Mouse (Mus musculus): ENCODE measurements around the gene Taf8. TPM values are rescaled to one million over a fixed set of nuclear protein-coding genes. Genes with fewer than 3 reads are reported as not detected.

Taf8 gene
- polyA plus RNA-seq, 1 experiment from 2014 or later = 8.1 TPM

- Histone ChIP-seq H3K27me3 (ENCODE audit: insufficient read depth, low read length) (no peaks in the 10 kb centered on the region), H3K9ac (replicated peaks) (no peak overlapping the region)
Measured at GRCm38 (mm10) chr17:47484241-47484921, 17.7 kb downstream of the Taf8 start.

GRCm38 (mm10) chr17:47482401-47482800, 19.7 kb downstream of the Taf8 start:
- Histone ChIP-seq H3K9ac (replicated peaks) (no peak overlapping the region), H3K4me1 (ENCODE audit: insufficient read depth) (peaks cover 14% of the 10 kb centered on the region), H3K27me3 (ENCODE audit: insufficient read depth, low read length) (no peaks in the 10 kb centered on the region), H3K4me2 (ENCODE audit: low read depth, low read length) (no peak overlapping the region), H3K36me3 (replicated peaks; ENCODE audit: insufficient read depth, low read length) (no peaks in the 10 kb centered on the region), H3K27ac (ENCODE audit: low read depth) (no peak overlapping the region), H3K4me3 (ENCODE audit: low read depth, low read length) (no peak overlapping the region), H3K9me3 (ENCODE audit: low read length) (no peaks in the 10 kb centered on the region)
- peak; percentile 88 for DNase-seq
- WGBS (ENCODE audit: insufficient replicate concordance) = 34% methylated on average over 2 of the region's 2 CpGs
- TF ChIP-seq EP300 (IDR thresholded peaks at IDR 0.05; ENCODE audit: low read depth) (no peak), CTCF (IDR thresholded peaks at IDR 0.05; ENCODE audit: low read depth) (peak; percentile 94)
- ATAC-seq = no peak

More at GRCm38 (mm10) chr17:47484241-47484921, 17.7 kb downstream of the Taf8 start:
- DNase-seq (no peak), ATAC-seq (peak; percentile 57)
- Histone ChIP-seq H3K36me3 (replicated peaks; ENCODE audit: insufficient read depth, low read length) (peaks cover 12% of the 10 kb centered on the region), H3K4me1 (ENCODE audit: insufficient read depth) (peaks cover 17% of the 10 kb centered on the region), H3K9me3 (ENCODE audit: low read length) (no peaks in the 10 kb centered on the region), H3K4me2 (ENCODE audit: low read depth, low read length) (no peak overlapping the region), H3K4me3 (ENCODE audit: low read depth, low read length) (no peak overlapping the region), H3K27ac (ENCODE audit: low read depth) (peak overlapping the region; percentile 7)
- TF ChIP-seq CTCF (IDR thresholded peaks at IDR 0.05; ENCODE audit: low read depth) = no peak
- TF ChIP-seq EP300 (IDR thresholded peaks at IDR 0.05; ENCODE audit: low read depth) = no peak
- WGBS (ENCODE audit: insufficient replicate concordance) = 8% methylated on average over 1 of the region's 1 CpGs

GRCm38 (mm10) chr17:47479887-47480286, 22.2 kb downstream of the Taf8 start:
- H3K36me3 ChIP-seq (replicated peaks; ENCODE audit: insufficient read depth, low read length) = no peaks in the 10 kb centered on the region
- TF ChIP-seq CTCF (IDR thresholded peaks at IDR 0.05; ENCODE audit: low read depth) (no peak), EP300 (IDR thresholded peaks at IDR 0.05; ENCODE audit: low read depth) (no peak)
- H3K9me3 ChIP-seq (ENCODE audit: low read length) = no peaks in the 10 kb centered on the region
- no peak overlapping the region for H3K4me2 ChIP-seq (ENCODE audit: low read depth, low read length)
- no peak overlapping the region for H3K27ac ChIP-seq (ENCODE audit: low read depth)
- H3K4me1 ChIP-seq (ENCODE audit: insufficient read depth) = peaks cover 5% of the 10 kb centered on the region
- H3K4me3 ChIP-seq (ENCODE audit: low read depth, low read length) = no peak overlapping the region
- H3K27me3 ChIP-seq (ENCODE audit: insufficient read depth, low read length) = no peaks in the 10 kb centered on the region
- DNase-seq = no peak
- 60% methylated on average over 3 of the region's 3 CpGs for WGBS (ENCODE audit: insufficient replicate concordance)
- ATAC-seq = no peak
- no peak overlapping the region for H3K9ac ChIP-seq (replicated peaks)

- Histone ChIP-seq H3K4me3 (ENCODE audit: low read depth, low read length) (no peak overlapping the region), H3K36me3 (replicated peaks; ENCODE audit: insufficient read depth, low read length) (no peaks in the 10 kb centered on the region), H3K9me3 (ENCODE audit: low read length) (no peaks in the 10 kb centered on the region), H3K4me2 (ENCODE audit: low read depth, low read length) (no peak overlapping the region), H3K4me1 (ENCODE audit: insufficient read depth) (peaks cover 12% of the 10 kb centered on the region), H3K9ac (replicated peaks) (no peak overlapping the region), H3K27ac (ENCODE audit: low read depth) (no peak overlapping the region), H3K27me3 (ENCODE audit: insufficient read depth, low read length) (no peaks in the 10 kb centered on the region)
- TF ChIP-seq CTCF (IDR thresholded peaks at IDR 0.05; ENCODE audit: low read depth) (peak; percentile 73), EP300 (IDR thresholded peaks at IDR 0.05; ENCODE audit: low read depth) (no peak)
- 64% methylated on average over 3 of the region's 3 CpGs for WGBS (ENCODE audit: insufficient replicate concordance)
- DNase-seq = peak; percentile 63
- no peak for ATAC-seq
Measured at GRCm38 (mm10) chr17:47475714-47476113, 26.4 kb downstream of the Taf8 start.

GRCm38 (mm10) chr17:47475181-47475580, 26.9 kb downstream of the Taf8 start:
- Histone ChIP-seq H3K9ac (replicated peaks) (no peak overlapping the region), H3K4me1 (ENCODE audit: insufficient read depth) (peaks cover 12% of the 10 kb centered on the region), H3K9me3 (ENCODE audit: low read length) (no peaks in the 10 kb centered on the region), H3K27me3 (ENCODE audit: insufficient read depth, low read length) (no peaks in the 10 kb centered on the region), H3K27ac (ENCODE audit: low read depth) (no peak overlapping the region), H3K4me2 (ENCODE audit: low read depth, low read length) (no peak overlapping the region), H3K4me3 (ENCODE audit: low read depth, low read length) (no peak overlapping the region), H3K36me3 (replicated peaks; ENCODE audit: insufficient read depth, low read length) (no peaks in the 10 kb centered on the region)
- DNase-seq = no peak
- ATAC-seq = no peak
- WGBS (ENCODE audit: insufficient replicate concordance) = 80% methylated on average over 4 of the region's 4 CpGs
- TF ChIP-seq EP300 (IDR thresholded peaks at IDR 0.05; ENCODE audit: low read depth) = no peak
- TF ChIP-seq CTCF (IDR thresholded peaks at IDR 0.05; ENCODE audit: low read depth) = no peak

DNA sequence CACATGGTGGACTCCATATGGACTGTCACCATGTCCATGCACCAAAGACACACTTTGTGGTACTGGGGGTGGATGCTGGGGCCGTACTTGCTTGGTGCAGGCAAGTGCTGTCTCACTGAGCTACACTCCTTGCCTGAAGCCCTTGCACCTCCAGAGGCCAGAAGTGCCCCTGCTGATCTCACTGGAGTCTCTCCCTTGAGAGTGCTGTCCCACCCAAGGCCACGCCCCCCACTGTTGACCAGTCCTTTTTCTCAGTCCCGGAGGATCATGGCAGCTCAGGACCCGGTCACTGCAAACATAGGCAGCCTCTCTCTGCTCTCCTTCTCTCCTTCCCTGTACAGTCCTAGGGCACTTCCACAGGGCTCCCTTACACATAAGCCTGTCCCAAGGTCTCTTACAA, 27.8 kb downstream of the Taf8 start:
- Histone ChIP-seq H3K4me2 (ENCODE audit: low read depth, low read length) (no peak overlapping the region), H3K9me3 (ENCODE audit: low read length) (no peaks in the 10 kb centered on the region), H3K27ac (ENCODE audit: low read depth) (no peak overlapping the region), H3K9ac (replicated peaks) (no peak overlapping the region), H3K4me1 (ENCODE audit: insufficient read depth) (peaks cover 12% of the 10 kb centered on the region), H3K27me3 (ENCODE audit: insufficient read depth, low read length) (no peaks in the 10 kb centered on the region), H3K4me3 (ENCODE audit: low read depth, low read length) (no peak overlapping the region), H3K36me3 (replicated peaks; ENCODE audit: insufficient read depth, low read length) (no peaks in the 10 kb centered on the region)
- DNase-seq = no peak
- TF ChIP-seq CTCF (IDR thresholded peaks at IDR 0.05; ENCODE audit: low read depth) (no peak), EP300 (IDR thresholded peaks at IDR 0.05; ENCODE audit: low read depth) (no peak)
- no peak for ATAC-seq
- 76% methylated on average over 4 of the region's 4 CpGs for WGBS (ENCODE audit: insufficient replicate concordance)

Measured in liver, postnatal 0 days (tissue).